Mouse (Mus musculus): ENCODE data around the gene Tanc1. TPM values are rescaled to one million over a fixed set of nuclear protein-coding genes. Genes with fewer than 3 reads are reported as not detected.
"Not testable (repeated sequence)": the region's sequence is repeated elsewhere in the genome, so short reads cannot be mapped to it uniquely, and the experiment has no call there.

Tanc1 gene
- total RNA-seq, 2 experiments from 2014 or later: 9.4 to 10.8 TPM

DNA sequence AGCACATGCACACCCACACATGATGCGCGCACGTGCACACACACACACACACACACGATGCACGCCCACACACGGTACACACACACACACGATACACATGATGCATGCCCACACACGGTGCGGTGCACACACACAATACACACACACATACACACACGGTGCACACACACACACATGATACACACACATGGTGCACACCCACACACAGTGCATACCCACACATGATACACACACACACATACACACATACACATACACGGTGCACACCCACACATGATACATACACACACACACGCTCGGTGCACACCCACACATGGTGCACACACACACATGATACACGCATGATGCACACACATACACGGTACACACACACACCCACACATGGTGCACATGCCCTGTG, 206.8 kb downstream of the Tanc1 start:
- intact Hi-C loops (cut with DNase I): no loop called here
- DNase-seq: no peak

DNA sequence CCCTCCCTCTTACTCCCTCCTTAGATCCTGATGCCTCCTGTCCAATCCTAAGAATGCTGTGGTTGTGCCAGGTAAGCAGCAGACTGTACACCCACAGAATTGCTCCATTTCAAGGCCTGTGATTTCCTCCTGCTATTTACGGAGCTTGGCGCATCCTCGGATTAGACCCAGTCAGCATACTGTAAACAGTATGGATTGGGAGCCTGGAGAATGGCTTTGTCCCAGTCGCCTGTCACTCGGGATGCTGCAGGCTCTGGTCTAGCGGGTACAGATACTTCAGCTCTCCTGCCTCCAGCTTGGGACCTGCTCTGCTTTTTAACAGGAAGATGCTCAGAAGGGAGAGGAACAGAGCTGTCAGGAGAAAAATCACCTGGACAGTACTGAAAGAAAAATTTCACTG, 207.6 kb downstream of the Tanc1 start:
- intact Hi-C loops (cut with DNase I): no loop called here

DNA sequence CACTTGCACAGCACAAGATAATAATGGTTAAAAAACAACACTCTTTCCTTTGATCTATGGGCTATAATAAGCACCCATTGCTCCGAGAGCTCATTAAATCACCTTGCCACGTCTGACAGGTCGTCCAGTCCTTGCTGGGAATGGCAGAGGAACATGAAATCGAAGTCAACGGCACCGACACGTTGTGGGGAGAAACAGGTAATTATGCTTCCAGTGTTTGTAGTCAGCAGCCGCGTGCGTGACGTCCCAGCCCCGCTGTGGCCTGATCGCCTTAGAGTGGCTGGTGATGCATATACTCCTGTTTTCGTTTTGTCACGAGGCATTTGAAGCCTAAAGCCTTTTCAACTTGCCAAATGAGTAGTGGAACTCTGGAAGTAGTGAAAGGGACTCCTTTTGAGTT, 208.2 kb downstream of the Tanc1 start:
- intact Hi-C loops (cut with DNase I): no loop called here
- no peak for DNase-seq

More for the DNA sequence above, 207.6 kb downstream of the Tanc1 start:
- no peak for DNase-seq

DNA sequence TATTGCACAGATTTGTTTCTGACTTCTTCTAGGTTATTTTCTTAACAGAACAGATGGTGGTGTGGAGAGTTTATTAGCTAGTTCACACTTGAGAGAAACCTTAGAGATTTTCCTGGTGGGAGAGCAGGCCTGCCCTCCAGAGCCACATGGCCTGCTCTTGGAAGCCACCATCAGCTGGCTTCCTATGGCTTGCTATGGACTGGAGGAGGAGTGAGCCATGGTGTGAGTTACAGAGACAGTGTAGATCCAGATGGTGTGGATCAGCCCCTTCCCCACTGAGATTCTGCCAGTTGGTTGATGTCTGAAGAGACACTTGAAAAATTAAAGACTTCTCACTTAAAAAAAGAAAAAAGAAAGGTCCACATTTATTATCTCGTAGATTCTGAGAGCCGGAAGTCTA, 209.2 kb downstream of the Tanc1 start:
- intact Hi-C loops (cut with DNase I): no loop called here
- DNase-seq: no peak

DNA sequence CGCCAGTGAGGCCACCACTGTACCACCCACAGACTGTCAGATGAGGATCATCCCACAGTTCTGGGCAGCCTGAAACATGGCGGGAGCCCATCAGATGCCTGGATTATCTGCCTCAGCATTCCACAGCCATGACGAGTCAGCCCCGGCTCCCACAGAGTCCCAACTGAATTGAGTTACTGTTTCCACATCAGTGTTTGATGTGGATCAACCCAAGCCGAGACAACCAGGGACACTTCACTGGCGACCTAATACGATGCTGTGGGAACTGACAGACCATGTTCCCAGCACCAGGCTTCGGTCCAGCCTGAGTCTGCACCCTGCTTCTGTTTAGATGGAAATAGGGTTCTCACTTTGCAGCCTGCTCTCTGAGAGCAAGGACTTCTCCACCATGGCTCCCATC, 212.4 kb downstream of the Tanc1 start:
- DNase-seq: no peak
- intact Hi-C loops (cut with DNase I): no loop called here

DNA sequence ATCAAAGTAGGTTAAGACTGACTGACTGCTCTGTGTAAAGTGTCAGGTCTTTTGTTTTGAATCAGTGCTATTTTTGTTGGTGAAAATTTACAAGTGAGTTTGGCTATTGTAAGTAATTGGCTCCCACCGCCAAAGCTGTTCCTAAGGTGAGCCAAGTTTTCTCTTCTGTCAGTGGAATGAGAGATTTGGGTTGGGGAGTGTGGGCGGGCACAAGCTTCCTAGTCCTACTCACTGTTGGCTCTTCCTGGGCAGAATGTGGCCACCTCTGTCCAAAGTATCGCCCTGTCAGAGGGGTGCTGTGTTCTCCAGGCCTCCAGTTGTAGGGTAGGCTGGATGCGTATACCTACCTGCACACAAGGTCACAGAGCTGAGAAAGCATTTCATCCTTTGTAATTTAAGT, 213.5 kb downstream of the Tanc1 start:
- intact Hi-C loops (cut with DNase I): no loop called here
- no peak for DNase-seq

DNA sequence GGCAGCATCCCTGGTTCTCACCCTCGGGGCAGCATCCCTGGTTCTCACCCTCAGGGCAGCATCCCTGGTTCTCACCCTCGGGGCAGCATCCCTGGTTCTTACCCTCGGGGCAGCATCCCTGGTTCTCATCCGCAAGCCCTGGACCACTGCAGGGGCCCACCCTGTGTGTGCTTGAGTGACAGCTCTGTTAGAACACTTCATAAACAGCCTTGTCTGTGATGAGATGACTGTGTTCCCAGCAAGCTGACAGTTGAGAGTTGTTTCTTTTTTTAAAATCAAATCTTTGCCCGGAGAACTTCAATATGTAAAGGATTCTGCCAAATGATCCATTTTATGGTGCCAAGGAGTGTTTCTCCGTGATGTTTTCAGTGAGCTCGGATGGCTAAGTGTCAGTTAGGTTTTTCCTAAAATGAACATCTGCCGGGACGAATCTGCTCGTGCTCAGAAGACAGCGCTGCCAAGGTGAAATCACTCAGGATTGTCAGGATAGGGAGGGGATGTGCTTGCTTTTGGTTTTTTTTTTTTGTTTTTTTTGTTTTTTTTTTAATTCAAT, 216.3 kb downstream of the Tanc1 start:
- no peak for DNase-seq
- intact Hi-C loops (cut with DNase I): no loop called here

DNA sequence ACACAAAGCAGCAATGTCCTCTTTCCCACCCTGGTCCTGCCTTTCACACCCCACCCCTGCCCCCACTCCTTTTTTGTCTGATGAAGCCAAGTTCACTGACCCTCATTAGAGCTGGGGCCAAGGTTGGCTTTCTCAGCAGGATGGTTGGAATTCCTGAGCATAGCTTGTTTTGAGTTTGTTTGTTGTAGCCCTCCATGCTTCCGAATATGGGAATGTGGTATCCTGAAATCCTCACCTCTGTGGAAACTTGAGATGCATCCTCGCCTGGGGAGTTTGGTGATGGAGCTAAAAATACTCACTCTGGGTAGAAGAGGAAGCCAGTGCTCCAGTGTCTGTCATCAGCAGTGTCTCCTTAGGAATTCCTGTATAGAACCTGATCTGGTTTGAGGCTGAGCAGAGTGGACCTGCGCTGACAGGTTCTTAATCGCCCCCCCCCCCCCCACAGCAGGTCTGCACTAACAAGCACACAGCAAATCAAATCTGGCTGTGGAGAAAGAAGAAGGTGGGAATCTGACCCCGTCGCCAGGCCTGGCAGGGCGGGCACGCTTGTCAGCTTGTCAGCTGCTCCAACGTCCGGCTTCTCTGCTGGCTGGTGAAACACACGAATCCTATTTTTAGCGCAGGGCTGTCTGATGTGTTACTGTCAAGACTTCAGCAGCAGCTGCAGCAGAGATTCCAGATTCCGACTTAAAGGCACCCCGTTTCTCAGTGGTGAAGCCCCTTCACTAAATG, 217.1 kb downstream of the Tanc1 start:
- peak; percentile 42 for DNase-seq
- intact Hi-C loops (cut with DNase I): no loop called here

DNA sequence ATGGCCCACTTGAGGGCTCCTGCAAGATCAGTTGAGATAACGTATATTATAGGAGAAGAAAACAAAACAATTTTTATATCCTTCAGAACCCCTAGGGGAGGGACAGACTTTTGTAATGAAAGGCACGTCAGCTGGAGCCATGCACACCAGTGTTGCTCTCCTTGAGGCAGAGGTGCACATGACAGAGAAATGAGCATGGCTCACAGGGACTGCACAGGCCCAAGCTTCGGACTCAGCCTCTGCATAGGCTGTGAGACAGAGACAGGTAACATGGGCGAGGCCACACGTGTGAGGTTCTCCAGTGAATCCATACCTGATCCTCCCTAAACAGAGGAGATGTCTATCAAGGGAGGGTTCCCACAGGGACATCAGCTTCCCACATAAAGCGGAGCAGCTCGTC, 217.9 kb downstream of the Tanc1 start:
- intact Hi-C loops (cut with DNase I): no loop called here

DNA sequence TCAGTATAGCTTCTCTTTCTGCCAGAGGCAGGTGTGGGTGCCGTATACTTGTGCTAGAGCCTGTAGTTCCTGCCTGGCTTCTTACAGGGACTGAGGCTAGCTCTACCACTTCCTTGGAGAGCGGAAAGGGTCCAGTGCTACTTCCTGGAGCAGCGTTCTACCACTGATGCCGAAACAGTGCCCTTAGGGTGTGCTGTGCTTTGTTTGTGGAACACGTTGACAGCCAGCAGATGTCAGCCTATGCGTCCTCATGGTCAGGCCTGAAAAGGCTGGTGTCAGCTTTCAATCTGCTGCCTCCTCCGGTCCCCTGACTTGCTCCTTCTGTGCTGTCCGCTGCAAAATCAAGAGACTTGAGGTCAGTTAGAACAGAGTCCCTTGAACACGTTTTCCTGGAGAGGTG, 218.3 kb downstream of the Tanc1 start:
- DNase-seq: peak; percentile 34

More for the DNA sequence above, 217.9 kb downstream of the Tanc1 start:
- no peak for DNase-seq

DNA sequence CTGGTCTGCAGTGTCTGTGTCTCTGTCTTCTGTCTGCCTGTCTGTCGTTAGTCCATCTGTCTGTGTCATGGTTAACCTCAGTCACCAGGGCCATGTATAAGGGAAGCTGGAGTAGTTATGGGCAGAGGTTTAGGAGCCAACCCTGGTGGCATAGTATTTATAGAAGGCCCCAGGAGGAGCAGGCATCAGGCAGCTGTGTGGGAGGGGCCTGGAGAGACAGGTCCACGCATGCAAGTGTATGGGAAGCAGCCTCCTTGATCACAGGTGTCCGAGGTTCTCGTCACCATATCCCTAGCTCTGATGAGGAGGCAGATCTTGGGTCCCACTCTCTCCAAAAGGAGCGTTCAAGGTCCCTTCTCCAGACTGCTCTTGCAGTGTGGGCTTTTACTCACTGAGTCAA, 219.1 kb downstream of the Tanc1 start:
- intact Hi-C loops (cut with DNase I): no loop called here
- DNase-seq: no peak

More for the DNA sequence above, 218.3 kb downstream of the Tanc1 start:
- intact Hi-C loops (cut with DNase I): no loop called here

DNA sequence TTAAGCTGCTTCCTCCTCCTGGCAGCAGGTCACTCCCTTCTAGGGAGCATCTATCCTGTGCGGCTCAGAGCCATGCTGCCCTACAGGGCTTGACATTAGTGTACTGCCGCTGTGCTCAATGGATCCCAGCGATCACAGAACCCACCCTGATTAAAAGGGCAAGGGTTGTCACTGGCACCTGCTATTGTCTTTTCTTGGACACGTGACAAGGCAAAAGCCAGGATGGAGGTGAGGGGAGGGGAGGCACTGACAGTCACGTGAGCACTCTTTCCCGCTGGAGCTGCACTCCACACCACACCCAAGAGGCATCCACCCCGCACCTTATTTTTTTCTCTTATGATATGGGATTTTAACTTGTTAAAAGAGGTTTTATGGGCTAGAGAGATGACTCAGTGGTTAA, 220.0 kb downstream of the Tanc1 start:
- DNase-seq: no peak
- intact Hi-C loops (cut with DNase I): no loop called here

DNA sequence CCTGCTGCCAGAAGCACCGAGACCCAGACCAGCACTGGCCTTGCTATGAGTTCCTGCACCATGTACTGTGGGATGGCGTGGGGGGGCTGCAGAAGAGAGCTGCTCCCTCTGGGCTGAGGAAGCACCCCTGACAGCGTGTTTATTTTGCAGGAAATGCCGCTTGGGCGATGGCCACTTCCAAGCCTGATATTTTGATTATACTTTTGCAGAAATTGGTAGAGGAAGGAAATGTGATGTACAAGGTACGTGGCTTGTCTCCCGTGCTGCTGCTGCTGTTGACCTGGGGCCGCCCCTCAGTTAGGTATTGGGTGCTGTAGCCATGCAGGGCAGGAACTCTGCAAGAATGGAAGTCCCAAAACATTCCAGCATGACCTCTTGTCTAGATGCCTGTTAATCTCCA, 227.0 kb downstream of the Tanc1 start:
- no peak for DNase-seq
- intact Hi-C loops (cut with DNase I): no loop called here

DNA sequence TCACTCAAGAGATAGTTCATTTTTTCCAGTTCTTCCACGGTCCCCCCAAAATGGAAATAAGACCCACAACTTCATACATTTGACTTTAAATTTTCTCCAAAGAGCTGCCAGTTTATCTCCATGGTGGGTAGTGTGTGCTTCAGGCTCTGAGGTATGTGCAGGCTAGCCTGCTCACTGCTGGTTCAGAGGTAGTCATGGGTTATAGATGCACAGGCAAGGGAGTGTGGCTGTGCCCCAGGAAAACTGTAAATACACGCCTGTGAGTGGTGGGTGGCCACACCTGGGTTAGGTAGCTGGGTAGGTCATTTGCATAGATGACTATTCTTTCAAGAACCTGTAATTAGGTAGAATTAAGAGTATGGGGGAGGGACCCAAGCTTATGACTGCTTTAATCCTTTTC, 227.9 kb downstream of the Tanc1 start:
- intact Hi-C loops (cut with DNase I): no loop called here
- no peak for DNase-seq

DNA sequence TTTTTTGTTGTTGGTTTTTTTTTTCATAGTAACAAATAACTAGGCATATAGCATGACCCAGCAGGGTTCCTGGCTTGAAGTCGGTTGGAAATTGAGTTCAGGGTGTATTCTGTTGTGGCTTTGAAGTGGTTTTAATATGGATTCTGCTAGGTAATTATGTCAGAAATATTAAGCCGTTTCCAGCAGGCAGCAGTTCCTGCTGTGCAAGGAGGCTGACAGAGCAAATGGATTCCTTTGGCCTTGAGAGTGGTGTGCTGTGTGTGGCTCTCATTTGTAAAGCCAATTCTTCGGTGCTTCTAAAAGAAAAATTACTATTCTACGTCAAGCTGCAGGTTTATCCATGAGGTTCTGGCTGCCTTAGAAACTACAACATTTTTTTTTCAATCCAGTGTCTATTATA, 228.3 kb downstream of the Tanc1 start:
- DNase-seq: no peak
- intact Hi-C loops (cut with DNase I): no loop called here

DNA sequence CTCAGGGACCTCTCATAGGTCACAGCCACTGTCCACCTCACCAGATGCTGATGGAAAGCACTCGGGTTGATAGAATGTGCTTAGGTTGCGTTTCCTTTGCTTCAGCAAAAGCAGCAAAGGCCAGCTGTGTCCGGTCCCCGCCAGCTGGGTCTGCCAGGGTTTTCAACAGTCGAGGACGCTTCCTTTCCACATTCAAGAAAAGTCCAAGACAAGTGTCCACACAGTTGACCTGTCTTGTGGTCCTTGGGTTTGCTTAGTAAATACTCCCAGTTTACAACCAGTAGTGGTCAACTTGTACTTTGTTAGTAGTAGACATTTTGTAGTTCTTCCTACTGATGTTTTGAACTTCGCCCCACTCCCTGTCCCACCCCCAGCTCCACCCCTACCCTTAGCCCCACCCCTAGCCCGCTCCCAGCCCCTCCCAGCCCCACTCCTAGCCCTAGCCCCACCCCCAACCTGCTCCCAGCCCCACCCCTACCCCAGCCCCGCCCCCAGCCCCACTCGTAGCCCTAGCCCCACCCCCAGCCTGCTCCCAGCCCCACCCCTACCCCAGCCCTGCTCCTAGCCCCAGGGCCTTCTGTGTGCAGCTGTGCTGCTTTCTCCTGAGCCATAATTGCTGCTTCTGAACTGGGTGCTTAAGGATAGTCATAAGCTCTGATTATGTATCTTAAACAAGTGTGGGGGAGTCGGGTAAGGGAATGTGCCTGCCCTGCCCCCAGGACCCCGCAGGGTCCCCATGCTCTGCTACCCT, 229.5 kb downstream of the Tanc1 start:
- no peak for DNase-seq

DNA sequence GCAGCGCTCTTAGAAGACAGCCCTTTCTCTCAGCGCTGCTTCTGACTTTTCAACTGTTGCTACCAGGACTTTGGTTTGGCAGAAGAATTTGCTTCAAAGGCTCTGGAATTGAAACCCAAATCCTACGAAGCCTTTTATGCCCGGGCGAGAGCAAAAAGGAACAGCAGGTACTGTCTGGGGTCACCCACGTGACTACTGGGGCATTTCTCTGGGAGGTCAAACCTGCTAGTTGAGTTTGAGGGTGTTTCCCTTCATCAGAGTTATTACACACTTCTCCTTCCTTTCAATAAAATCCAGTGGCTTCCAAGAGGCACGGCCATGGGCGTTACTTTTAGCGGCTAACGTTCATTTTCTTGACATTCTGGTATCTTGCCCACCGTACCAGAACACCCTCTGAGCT, 230.1 kb downstream of the Tanc1 start:
- no peak for DNase-seq
- intact Hi-C loops (cut with DNase I): no loop called here

More for the DNA sequence above, 229.5 kb downstream of the Tanc1 start:
- intact Hi-C loops (cut with DNase I): no loop called here

DNA sequence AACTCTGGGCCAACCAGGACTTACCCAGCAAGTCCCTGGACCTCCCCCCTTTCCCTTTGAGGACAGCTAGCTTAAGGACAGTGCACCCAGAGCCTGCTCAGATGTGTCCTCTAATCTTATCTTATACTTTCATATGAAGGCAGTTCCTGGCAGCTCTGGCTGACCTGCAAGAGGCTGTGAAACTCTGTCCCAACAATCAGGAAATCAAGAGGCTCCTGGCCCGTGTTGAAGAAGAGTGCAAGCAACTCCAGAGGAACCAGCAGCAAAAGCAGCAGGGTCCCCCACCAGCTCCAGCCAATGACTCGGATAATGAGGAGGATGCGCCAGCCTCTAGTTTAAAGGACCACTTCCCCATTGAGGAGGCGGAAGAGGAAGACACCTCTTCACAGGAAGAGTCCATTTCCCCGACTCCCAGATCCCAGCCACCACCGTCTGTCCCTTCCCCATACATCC, 230.7 kb downstream of the Tanc1 start:
- intact Hi-C loops (cut with DNase I): no loop called here
- DNase-seq: no peak

DNA sequence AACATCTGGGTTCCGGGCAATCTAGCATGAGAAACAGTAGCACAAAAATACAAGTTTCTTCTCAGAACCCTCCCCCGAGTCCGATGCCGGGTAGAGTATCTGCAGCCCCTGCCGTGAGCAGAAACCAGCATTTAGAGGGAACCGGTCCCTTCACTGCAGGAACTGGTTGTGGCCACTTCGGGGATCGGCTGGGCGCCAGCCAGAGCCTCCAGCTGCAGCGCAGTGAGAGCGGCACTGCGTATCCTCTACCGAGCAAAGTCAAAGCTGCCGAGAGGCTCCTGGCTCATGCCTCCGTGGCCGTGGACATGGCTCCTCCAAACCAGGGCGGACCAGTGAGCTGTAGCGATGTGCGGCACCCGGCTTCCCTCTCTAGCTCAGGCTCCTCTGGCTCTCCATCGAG, 231.3 kb downstream of the Tanc1 start:
- no peak for DNase-seq
- intact Hi-C loops (cut with DNase I): no loop called here

DNA sequence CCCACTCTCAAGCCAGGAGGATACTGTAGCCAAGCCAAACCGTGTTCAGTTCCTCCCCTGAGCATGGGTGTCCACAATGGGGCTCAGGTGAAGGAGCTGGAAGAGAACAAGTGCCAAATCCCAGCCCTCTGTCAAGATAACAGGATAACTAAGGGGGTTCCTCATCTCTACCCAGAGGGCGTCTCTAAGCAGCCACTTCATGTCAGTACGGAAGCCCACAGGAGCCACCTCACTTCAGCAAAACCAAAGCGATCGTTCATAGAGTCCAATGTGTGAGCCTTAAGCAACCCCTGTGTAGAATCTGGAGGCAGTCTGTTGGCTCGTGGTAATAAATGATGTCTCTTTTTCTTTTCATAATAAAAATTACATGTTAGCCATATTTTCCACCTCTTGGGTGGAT, 232.0 kb downstream of the Tanc1 start:
- DNase-seq: no peak
- intact Hi-C loops (cut with DNase I): no loop called here

DNA sequence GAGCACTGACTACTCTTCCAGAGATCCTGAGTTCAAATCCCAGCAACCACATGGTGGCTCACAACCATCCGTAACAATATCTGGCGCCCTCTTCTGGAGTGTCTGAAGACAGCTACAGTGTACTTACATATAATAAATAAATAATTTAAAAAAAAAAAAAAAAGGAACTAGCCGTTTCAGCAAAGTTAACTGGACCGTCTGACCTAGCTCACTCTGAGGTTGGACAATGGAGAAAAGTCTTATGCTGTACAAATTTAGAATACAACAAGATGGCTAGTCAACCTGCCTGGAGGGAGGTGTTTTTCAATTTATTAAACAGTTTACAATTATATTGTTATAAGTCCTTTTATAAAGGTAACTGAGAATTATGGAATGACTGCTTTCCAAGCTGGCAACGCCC, 240.0 kb downstream of the Tanc1 start:
- intact Hi-C loops (cut with DNase I); DNase-seq: not testable (repeated sequence)

DNA sequence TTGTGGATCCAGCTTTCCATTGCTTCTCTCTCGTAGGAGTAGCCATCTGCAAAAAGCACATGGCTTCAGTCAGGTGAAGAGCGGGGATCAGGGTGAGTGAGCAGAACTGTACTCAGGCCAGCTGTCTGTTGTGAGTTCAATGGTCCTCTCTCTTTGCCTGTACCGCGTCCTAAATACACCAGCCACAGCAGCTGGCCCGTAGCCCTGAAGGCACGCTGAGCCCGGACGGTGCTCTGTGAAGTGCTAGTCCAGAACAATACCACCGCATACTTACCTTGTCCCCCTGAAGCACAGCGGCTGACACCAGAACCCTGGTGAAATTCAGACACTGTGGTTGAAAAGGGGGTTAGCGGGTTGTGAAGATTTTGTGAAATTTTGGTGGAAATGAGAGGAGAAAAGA, 241.1 kb downstream of the Tanc1 start:
- intact Hi-C loops (cut with DNase I): no loop called here
- no peak for DNase-seq

All from left cerebral cortex, postnatal 4 days (tissue).